Mouse (Mus musculus): ENCODE results near the gene Gpd2. TPM values are rescaled to one million over a fixed set of nuclear protein-coding genes. Genes with fewer than 3 reads are reported as not detected.

Gpd2 gene
- polyA plus RNA-seq, 1 experiment from 2014 or later: 13.4 TPM

DNA sequence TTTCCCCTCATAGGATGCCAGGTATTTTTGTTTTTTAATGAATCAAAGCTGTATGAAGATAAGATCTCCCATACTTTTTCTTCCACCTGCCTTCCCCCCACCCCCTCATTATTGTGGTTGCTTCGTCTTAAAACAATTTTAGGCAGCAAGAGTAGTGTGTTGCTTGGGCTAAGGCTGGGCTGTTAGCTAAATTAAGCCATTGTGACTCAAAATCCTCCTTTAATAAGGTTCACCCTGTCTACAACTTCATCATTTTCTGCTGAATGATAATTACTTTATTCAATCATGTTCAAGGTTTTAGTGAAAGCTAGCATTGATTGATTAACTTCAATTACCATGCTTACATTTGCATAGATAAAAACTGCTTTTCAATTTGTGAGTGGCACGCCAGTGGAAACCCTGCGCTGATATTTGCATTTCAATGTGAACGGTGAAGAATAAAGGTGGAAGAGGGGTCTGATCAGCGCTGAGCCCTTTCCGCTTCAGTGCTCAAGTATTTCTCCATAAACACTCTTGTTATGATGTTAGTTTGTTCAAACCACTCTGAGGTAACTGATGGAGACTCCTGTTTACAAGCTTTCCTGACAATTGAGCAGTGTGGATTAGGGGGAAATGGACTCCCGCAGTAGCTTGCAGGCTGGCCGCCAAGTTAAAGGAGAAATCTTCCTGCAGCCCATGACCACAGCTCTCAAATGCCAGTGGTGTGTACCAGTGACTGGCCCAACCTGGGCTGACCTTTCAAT is 140.9 kb downstream of the Gpd2 start:
- 42% methylated on average over 8 of the region's 8 CpGs for WGBS
- H3K4me1 ChIP-seq (ENCODE audit: control insufficient read depth, insufficient read depth, low read length): no peaks in the 10 kb centered on the region
- no peaks in the 10 kb centered on the region for H3K9me3 ChIP-seq (replicated peaks; ENCODE audit: control insufficient read depth, low read length)
- no peak overlapping the region for H3K9ac ChIP-seq (ENCODE audit: low read length)
- H3K27ac ChIP-seq (ENCODE audit: low read length): no peak overlapping the region
- H3K4me3 ChIP-seq (ENCODE audit: low read length): no peak overlapping the region
- H3K4me2 ChIP-seq (ENCODE audit: low read depth, low read length): no peak overlapping the region
- H3K36me3 ChIP-seq (ENCODE audit: control insufficient read depth, insufficient read depth): no peaks in the 10 kb centered on the region
- H3K27me3 ChIP-seq (ENCODE audit: control insufficient read depth, insufficient read depth, low read length): no peaks in the 10 kb centered on the region
- no peak for ATAC-seq (replicated peaks; ENCODE audit: extremely low read depth, insufficient read depth, low FRiP score)

DNA sequence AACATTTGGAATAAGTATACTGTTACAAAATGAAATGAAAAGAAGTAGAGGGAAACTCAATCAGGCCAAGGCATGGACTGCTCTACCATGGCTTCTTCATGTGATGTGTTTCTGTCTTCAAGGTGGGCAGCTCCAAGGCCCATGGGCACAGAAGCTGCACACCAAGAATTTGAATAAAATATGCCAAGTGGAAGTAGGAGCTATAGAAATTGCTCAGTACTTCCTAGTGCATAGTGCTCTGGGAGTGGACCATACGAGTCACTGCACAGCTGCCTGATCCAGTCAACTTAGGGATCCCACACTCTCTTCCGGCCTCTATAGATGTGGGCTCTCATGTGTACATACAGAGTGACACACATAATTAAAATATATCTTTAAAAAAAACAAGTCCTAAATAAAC is 147.2 kb downstream of the Gpd2 start:
- Histone ChIP-seq H3K4me2 (ENCODE audit: low read depth, low read length) (no peak overlapping the region), H3K4me1 (ENCODE audit: control insufficient read depth, insufficient read depth, low read length) (no peaks in the 10 kb centered on the region), H3K9ac (ENCODE audit: low read length) (no peak overlapping the region), H3K27me3 (ENCODE audit: control insufficient read depth, insufficient read depth, low read length) (no peaks in the 10 kb centered on the region), H3K9me3 (replicated peaks; ENCODE audit: control insufficient read depth, low read length) (no peaks in the 10 kb centered on the region), H3K4me3 (ENCODE audit: low read length) (no peak overlapping the region), H3K36me3 (ENCODE audit: control insufficient read depth, insufficient read depth) (no peaks in the 10 kb centered on the region), H3K27ac (ENCODE audit: low read length) (no peak overlapping the region)
- ATAC-seq (replicated peaks; ENCODE audit: extremely low read depth, insufficient read depth, low FRiP score): no peak
- 89% methylated on average over 2 of the region's 2 CpGs for WGBS

DNA sequence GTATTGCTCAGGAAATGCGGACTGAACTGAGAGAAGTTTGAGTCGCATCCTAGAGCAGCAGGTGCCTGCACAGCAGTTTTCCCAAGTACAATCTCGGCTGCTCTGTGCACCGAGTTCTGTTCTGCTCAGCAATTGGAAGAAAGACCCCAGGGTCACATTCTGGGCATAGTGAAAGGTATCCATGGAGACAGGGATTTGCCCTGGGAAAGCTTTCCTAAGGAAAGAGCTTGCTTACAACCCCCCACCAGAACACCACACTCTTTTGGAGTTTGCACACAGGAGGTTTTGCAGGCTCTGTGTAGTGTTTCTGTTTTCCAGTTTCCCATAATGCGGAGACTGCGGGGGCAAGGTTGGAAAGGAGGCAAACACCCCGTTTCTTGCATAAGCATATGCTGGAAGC is 150.4 kb downstream of the Gpd2 start:
- no peak overlapping the region for H3K4me3 ChIP-seq (ENCODE audit: low read length)
- ATAC-seq (replicated peaks; ENCODE audit: extremely low read depth, insufficient read depth, low FRiP score): no peak
- no peak overlapping the region for H3K9ac ChIP-seq (ENCODE audit: low read length)
- no peak overlapping the region for H3K27ac ChIP-seq (ENCODE audit: low read length)
- WGBS: 62% methylated on average over 7 of the region's 7 CpGs
- no peaks in the 10 kb centered on the region for H3K27me3 ChIP-seq (ENCODE audit: control insufficient read depth, insufficient read depth, low read length)
- H3K4me2 ChIP-seq (ENCODE audit: low read depth, low read length): no peak overlapping the region
- no peaks in the 10 kb centered on the region for H3K9me3 ChIP-seq (replicated peaks; ENCODE audit: control insufficient read depth, low read length)
- H3K4me1 ChIP-seq (ENCODE audit: control insufficient read depth, insufficient read depth, low read length): no peaks in the 10 kb centered on the region
- H3K36me3 ChIP-seq (ENCODE audit: control insufficient read depth, insufficient read depth): no peaks in the 10 kb centered on the region

DNA sequence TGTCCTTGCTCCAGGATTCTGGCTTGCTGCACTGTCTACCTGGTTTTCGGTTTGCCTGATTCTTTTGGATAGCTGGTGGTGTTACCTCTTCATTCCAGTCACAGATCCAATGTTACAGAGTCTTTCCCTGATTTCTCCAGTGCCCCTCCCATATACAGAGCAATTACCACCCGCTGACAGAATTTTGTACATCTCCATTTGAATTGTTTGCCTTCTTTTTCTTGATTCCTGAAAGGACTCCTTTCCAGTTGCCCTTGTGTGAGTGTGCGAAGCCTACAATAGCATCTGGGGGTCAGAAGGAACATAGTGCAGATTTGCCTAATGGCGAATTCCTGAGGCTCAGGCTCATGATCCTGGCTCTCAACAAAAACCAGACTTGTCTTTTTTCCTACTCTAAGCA is 157.6 kb downstream of the Gpd2 start:
- no peak overlapping the region for H3K4me3 ChIP-seq (ENCODE audit: low read length)
- H3K4me2 ChIP-seq (ENCODE audit: low read depth, low read length): no peak overlapping the region
- H3K36me3 ChIP-seq (ENCODE audit: control insufficient read depth, insufficient read depth): no peaks in the 10 kb centered on the region
- ATAC-seq (replicated peaks; ENCODE audit: extremely low read depth, insufficient read depth, low FRiP score): no peak
- no peak overlapping the region for H3K27ac ChIP-seq (ENCODE audit: low read length)
- no peaks in the 10 kb centered on the region for H3K9me3 ChIP-seq (replicated peaks; ENCODE audit: control insufficient read depth, low read length)
- H3K4me1 ChIP-seq (ENCODE audit: control insufficient read depth, insufficient read depth, low read length): no peaks in the 10 kb centered on the region
- H3K27me3 ChIP-seq (ENCODE audit: control insufficient read depth, insufficient read depth, low read length): no peaks in the 10 kb centered on the region
- WGBS: 80% methylated on average over 4 of the region's 4 CpGs
- H3K9ac ChIP-seq (ENCODE audit: low read length): no peak overlapping the region

DNA sequence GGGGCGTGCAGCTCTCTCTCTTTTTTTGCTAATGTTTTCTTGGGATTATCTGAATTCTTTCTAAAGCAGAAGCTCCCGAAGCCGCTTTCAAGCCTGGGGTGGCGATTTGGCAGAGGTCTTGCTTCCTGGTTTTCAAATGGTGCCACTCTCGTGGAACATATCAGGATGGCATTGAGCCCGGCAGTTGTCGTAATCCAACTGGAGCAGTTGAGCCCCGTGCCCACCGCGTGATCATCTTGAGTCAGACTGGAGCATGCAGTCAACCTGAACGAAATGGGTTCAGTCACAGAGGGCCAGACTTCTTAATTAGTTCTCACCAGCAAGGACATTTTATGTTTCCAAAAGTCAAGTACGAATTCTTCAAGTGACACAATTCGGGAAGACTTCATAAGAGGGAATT is 158.6 kb downstream of the Gpd2 start:
- Histone ChIP-seq H3K27ac (ENCODE audit: low read length) (no peak overlapping the region), H3K9me3 (replicated peaks; ENCODE audit: control insufficient read depth, low read length) (no peaks in the 10 kb centered on the region), H3K4me1 (ENCODE audit: control insufficient read depth, insufficient read depth, low read length) (no peaks in the 10 kb centered on the region), H3K27me3 (ENCODE audit: control insufficient read depth, insufficient read depth, low read length) (no peaks in the 10 kb centered on the region), H3K4me3 (ENCODE audit: low read length) (no peak overlapping the region), H3K36me3 (ENCODE audit: control insufficient read depth, insufficient read depth) (no peaks in the 10 kb centered on the region), H3K9ac (ENCODE audit: low read length) (no peak overlapping the region), H3K4me2 (ENCODE audit: low read depth, low read length) (no peak overlapping the region)
- no peak for ATAC-seq (replicated peaks; ENCODE audit: extremely low read depth, insufficient read depth, low FRiP score)
- 89% methylated on average over 13 of the region's 13 CpGs for WGBS

DNA sequence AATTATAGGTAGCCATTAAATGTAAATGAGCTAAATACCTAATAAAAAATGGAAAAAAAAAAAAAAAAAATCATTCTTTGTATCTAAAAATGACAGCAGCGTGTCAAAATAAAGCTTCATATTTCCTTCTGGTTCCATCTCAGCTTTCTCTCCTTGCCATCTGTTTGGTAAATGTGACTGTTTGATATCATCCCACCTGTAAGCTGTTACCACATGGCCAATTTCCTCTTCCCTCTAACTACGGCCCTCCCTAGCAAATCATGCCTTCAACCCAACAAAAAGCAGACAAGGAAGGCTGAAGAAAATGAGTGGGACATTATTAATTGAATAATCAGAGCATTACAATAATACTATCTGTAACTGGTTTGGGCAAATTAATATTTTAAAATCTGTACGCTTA is 160.3 kb downstream of the Gpd2 start:
- no peak for ATAC-seq (replicated peaks; ENCODE audit: extremely low read depth, insufficient read depth, low FRiP score)
- Histone ChIP-seq H3K36me3 (ENCODE audit: control insufficient read depth, insufficient read depth) (no peaks in the 10 kb centered on the region), H3K4me2 (ENCODE audit: low read depth, low read length) (no peak overlapping the region), H3K9ac (ENCODE audit: low read length) (no peak overlapping the region), H3K27me3 (ENCODE audit: control insufficient read depth, insufficient read depth, low read length) (no peaks in the 10 kb centered on the region), H3K9me3 (replicated peaks; ENCODE audit: control insufficient read depth, low read length) (no peaks in the 10 kb centered on the region), H3K27ac (ENCODE audit: low read length) (no peak overlapping the region), H3K4me1 (ENCODE audit: control insufficient read depth, insufficient read depth, low read length) (no peaks in the 10 kb centered on the region), H3K4me3 (ENCODE audit: low read length) (no peak overlapping the region)
- WGBS: 78% methylated on average over 3 of the region's 3 CpGs

DNA sequence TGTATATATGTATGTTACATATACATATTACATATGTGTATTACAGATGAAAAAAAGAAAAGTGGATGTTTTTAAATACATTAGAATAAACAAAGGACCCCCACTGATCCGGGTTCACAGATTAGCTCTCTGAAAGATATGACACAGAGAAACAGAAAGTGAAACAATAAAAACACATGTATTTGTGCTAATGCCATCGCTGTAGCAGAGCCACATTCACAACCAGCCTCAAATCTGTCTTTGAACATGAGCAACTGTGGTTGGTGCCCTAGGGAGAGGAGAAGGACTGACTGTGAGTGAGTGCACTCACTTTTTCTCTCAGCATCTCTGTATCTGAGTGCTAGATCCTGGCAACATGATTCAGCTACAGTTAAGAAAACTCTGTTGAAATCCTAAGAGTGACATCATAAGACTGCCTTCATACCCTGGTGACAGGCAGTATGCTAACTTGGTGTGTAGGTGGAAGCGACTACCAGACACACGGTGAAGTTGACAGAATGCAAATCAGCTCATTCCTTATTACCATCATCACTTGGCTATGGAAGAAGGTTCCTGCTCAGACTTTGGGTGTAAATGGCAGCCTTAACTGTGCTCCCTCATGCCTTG is 170.1 kb downstream of the Gpd2 start:
- no peak overlapping the region for H3K9ac ChIP-seq (ENCODE audit: low read length)
- H3K4me3 ChIP-seq (ENCODE audit: low read length): no peak overlapping the region
- no peaks in the 10 kb centered on the region for H3K9me3 ChIP-seq (replicated peaks; ENCODE audit: control insufficient read depth, low read length)
- no peak for ATAC-seq (replicated peaks; ENCODE audit: extremely low read depth, insufficient read depth, low FRiP score)
- H3K36me3 ChIP-seq (ENCODE audit: control insufficient read depth, insufficient read depth): no peaks in the 10 kb centered on the region
- 74% methylated on average over 4 of the region's 4 CpGs for WGBS
- H3K4me1 ChIP-seq (ENCODE audit: control insufficient read depth, insufficient read depth, low read length): no peaks in the 10 kb centered on the region
- H3K27me3 ChIP-seq (ENCODE audit: control insufficient read depth, insufficient read depth, low read length): no peaks in the 10 kb centered on the region
- no peak overlapping the region for H3K4me2 ChIP-seq (ENCODE audit: low read depth, low read length)
- H3K27ac ChIP-seq (ENCODE audit: low read length): no peak overlapping the region

DNA sequence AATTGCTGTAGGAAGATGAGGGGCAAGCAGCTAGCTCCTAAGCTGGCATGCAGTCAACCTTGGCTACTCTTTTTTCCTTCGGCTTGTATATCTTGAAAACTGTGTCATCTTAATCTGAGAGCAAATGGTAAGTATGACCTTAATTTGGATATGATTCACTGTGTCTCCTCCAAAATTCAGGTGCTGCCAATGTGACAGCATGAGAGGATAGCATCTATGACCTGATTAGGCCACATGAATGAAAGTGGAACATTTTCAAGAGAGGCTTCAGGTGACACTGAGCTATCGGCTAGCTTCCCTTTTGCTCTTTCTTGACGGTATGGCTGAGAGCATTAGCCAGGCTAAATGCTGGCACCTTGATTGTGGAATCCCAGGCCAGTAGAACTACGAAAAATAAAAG is 171.0 kb downstream of the Gpd2 start:
- ATAC-seq (replicated peaks; ENCODE audit: extremely low read depth, insufficient read depth, low FRiP score): no peak
- WGBS: 74% methylated on average over 4 of the region's 4 CpGs
- Histone ChIP-seq H3K27me3 (ENCODE audit: control insufficient read depth, insufficient read depth, low read length) (no peaks in the 10 kb centered on the region), H3K4me2 (ENCODE audit: low read depth, low read length) (no peak overlapping the region), H3K4me3 (ENCODE audit: low read length) (no peak overlapping the region), H3K36me3 (ENCODE audit: control insufficient read depth, insufficient read depth) (no peaks in the 10 kb centered on the region), H3K4me1 (ENCODE audit: control insufficient read depth, insufficient read depth, low read length) (no peaks in the 10 kb centered on the region), H3K27ac (ENCODE audit: low read length) (no peak overlapping the region), H3K9ac (ENCODE audit: low read length) (no peak overlapping the region), H3K9me3 (replicated peaks; ENCODE audit: control insufficient read depth, low read length) (no peaks in the 10 kb centered on the region)

DNA sequence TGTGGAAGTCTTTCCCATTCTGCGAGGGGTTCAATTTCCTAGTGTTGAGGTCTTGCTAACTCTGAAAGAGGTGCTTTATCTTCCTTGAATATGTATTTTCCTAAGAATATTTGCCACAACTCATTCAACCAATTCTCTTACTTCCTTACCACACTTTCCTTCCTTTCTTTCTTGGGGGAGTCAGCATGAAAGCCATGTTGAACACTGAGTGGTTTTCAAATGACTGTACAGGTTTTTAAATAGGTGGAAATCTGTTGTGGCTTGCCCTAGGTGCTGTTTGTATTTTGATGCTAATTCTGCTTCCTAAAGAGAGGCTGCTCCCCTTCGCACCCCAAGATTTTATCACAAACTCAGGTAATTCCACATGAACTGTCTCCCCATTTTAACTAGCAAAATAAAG is 174.1 kb downstream of the Gpd2 start:
- H3K36me3 ChIP-seq (ENCODE audit: control insufficient read depth, insufficient read depth): no peaks in the 10 kb centered on the region
- H3K27me3 ChIP-seq (ENCODE audit: control insufficient read depth, insufficient read depth, low read length): no peaks in the 10 kb centered on the region
- H3K4me2 ChIP-seq (ENCODE audit: low read depth, low read length): no peak overlapping the region
- ATAC-seq (replicated peaks; ENCODE audit: extremely low read depth, insufficient read depth, low FRiP score): no peak
- H3K4me1 ChIP-seq (ENCODE audit: control insufficient read depth, insufficient read depth, low read length): no peaks in the 10 kb centered on the region
- no peaks in the 10 kb centered on the region for H3K9me3 ChIP-seq (replicated peaks; ENCODE audit: control insufficient read depth, low read length)
- 87% methylated on average over 2 of the region's 2 CpGs for WGBS
- H3K4me3 ChIP-seq (ENCODE audit: low read length): no peak overlapping the region
- H3K27ac ChIP-seq (ENCODE audit: low read length): no peak overlapping the region
- no peak overlapping the region for H3K9ac ChIP-seq (ENCODE audit: low read length)

Measured in heart, embryonic 16.5 days (tissue).